Mouse (Mus musculus): ENCODE results near the gene Rflnb. TPM values are rescaled to one million over a fixed set of nuclear protein-coding genes. Genes with fewer than 3 reads are reported as not detected.
"Not testable (repeated sequence)": the region's sequence is repeated elsewhere in the genome, so short reads cannot be mapped to it uniquely, and the experiment has no call there.

Gene Rflnb
- total RNA-seq, 2 experiments from 2014 or later, result 7.0 to 9.5 TPM

- H3K4me3 ChIP-seq, result peak overlapping the region; percentile 75
- peak overlapping the region; percentile 55; the same call in 1 of the 2 replicates for H3K27ac ChIP-seq
- no peak for DNase-seq (ENCODE audit: low spot score in 2 of 2)
- no peak for TF ChIP-seq CTCF (conservative IDR thresholded peaks at IDR 0.05)
Observed at GRCm38 (mm10) chr11:76026527-76027138, 949 bp downstream of the Rflnb start.

- no peak overlapping the region for H3K27ac ChIP-seq
- TF ChIP-seq CTCF (conservative IDR thresholded peaks at IDR 0.05), result no peak
- no peak overlapping the region for H3K4me3 ChIP-seq
- no peak for DNase-seq (ENCODE audit: low spot score in 2 of 2)
Observed at GRCm38 (mm10) chr11:76025080-76025583, 2.5 kb downstream of the Rflnb start.

GRCm38 (mm10) chr11:76020916-76021315 lies 6.7 kb downstream of the Rflnb start:
- TF ChIP-seq CTCF (conservative IDR thresholded peaks at IDR 0.05), result no peak

GRCm38 (mm10) chr11:76019879-76020278 lies 7.7 kb downstream of the Rflnb start:
- no peak overlapping the region for H3K27ac ChIP-seq
- TF ChIP-seq CTCF (conservative IDR thresholded peaks at IDR 0.05), result no peak
- H3K4me3 ChIP-seq, result no peak overlapping the region
- no peak for DNase-seq (ENCODE audit: low spot score in 2 of 2)

More at GRCm38 (mm10) chr11:76020916-76021315, 6.7 kb downstream of the Rflnb start:
- DNase-seq (ENCODE audit: low spot score in 2 of 2), result no peak
- Histone ChIP-seq H3K27ac (no peak overlapping the region), H3K4me3 (no peak overlapping the region)

- TF ChIP-seq CTCF (conservative IDR thresholded peaks at IDR 0.05), result no peak
- DNase-seq (ENCODE audit: low spot score in 2 of 2), result no peak
- no peak overlapping the region for H3K4me3 ChIP-seq
- H3K27ac ChIP-seq, result no peak overlapping the region
Observed at GRCm38 (mm10) chr11:76015814-76016213, 11.8 kb downstream of the Rflnb start.

GRCm38 (mm10) chr11:76015251-76015650 lies 12.3 kb downstream of the Rflnb start:
- no peak for TF ChIP-seq CTCF (conservative IDR thresholded peaks at IDR 0.05)
- DNase-seq (ENCODE audit: low spot score in 2 of 2), result no peak
- H3K27ac ChIP-seq, result no peak overlapping the region

GRCm38 (mm10) chr11:76010838-76011624 lies 16.6 kb downstream of the Rflnb start:
- no peak for DNase-seq (ENCODE audit: low spot score in 2 of 2)

More at GRCm38 (mm10) chr11:76015251-76015650, 12.3 kb downstream of the Rflnb start:
- H3K4me3 ChIP-seq, result no peak overlapping the region

GRCm38 (mm10) chr11:76009101-76009500 lies 18.5 kb downstream of the Rflnb start:
- TF ChIP-seq CTCF (conservative IDR thresholded peaks at IDR 0.05), result no peak
- DNase-seq (ENCODE audit: low spot score in 2 of 2), result no peak
- no peak overlapping the region for H3K4me3 ChIP-seq
- no peak overlapping the region for H3K27ac ChIP-seq

More at GRCm38 (mm10) chr11:76010838-76011624, 16.6 kb downstream of the Rflnb start:
- Histone ChIP-seq H3K27ac (no peak overlapping the region), H3K4me3 (no peak overlapping the region)
- no peak for TF ChIP-seq CTCF (conservative IDR thresholded peaks at IDR 0.05)

GRCm38 (mm10) chr11:76008162-76008561 lies 19.4 kb downstream of the Rflnb start:
- no peak for DNase-seq (ENCODE audit: low spot score in 2 of 2)
- no peak for TF ChIP-seq CTCF (conservative IDR thresholded peaks at IDR 0.05)

GRCm38 (mm10) chr11:76004276-76004675 lies 23.3 kb downstream of the Rflnb start:
- DNase-seq (ENCODE audit: low spot score in 2 of 2); H3K4me3 ChIP-seq; H3K27ac ChIP-seq: not testable (repeated sequence)

More at GRCm38 (mm10) chr11:76008162-76008561, 19.4 kb downstream of the Rflnb start:
- Histone ChIP-seq H3K4me3 (no peak overlapping the region), H3K27ac (no peak overlapping the region)

GRCm38 (mm10) chr11:76001237-76001878 lies 26.2 kb downstream of the Rflnb start:
- DNase-seq (ENCODE audit: low spot score in 2 of 2), result no peak
- TF ChIP-seq CTCF (conservative IDR thresholded peaks at IDR 0.05), result peak; percentile 70

GRCm38 (mm10) chr11:76000701-76001100 lies 26.9 kb downstream of the Rflnb start:
- DNase-seq (ENCODE audit: low spot score in 2 of 2), result no peak
- Histone ChIP-seq H3K27ac (no peak overlapping the region), H3K4me3 (no peak overlapping the region)
- no peak for TF ChIP-seq CTCF (conservative IDR thresholded peaks at IDR 0.05)

More at GRCm38 (mm10) chr11:76001237-76001878, 26.2 kb downstream of the Rflnb start:
- Histone ChIP-seq H3K27ac (no peak overlapping the region), H3K4me3 (no peak overlapping the region)
